Mouse (Mus musculus) ES-E14 (cell line): ENCODE results near the gene Serpinb6e.

Experiments used
- CHD2 ChIP-seq: IDR thresholded peaks from 2 replicates; pipeline ENCODE4 v1.6.1; 2014; ENCODE audit warnings: mild to moderate bottlenecking, low read depth, low read length, inconsistent platforms
- HCFC1 ChIP-seq: IDR thresholded peaks from 2 replicates; pipeline ENCODE4 v1.6.1; 2012; ENCODE audit warnings: low read length, inconsistent platforms, borderline replicate concordance; ENCODE audit not compliant: insufficient read depth
- MAFK ChIP-seq: IDR thresholded peaks from 2 replicates; pipeline ENCODE4 v1.6.1; 2014; ENCODE audit warnings: mild to moderate bottlenecking, low read depth, low read length, inconsistent platforms; ENCODE audit not compliant: insufficient read depth
- ZNF384 ChIP-seq: IDR thresholded peaks from 2 replicates; pipeline ENCODE4 v1.6.1; 2012; ENCODE audit warnings: low read depth, low read length, inconsistent platforms

- TF ChIP-seq ZNF384 (0 out of 2 replicates have a peak, but pooled peaks have one; percentile 57), CHD2 (no peak), MAFK (no peak), HCFC1 (no peak)
These were observed 12.5 kb downstream of the Serpinb6e start for GRCm38 (mm10) chr13:33830751-33831150.
